Mouse (Mus musculus) midbrain, embryonic 16.5 days (tissue): ENCODE data around the gene Zfp275. TPM values are rescaled to one million over a fixed set of nuclear protein-coding genes. Genes with fewer than 3 reads are reported as not detected.
A peak's percentile ranks its signal among the peaks of the same experiment; 100 is the strongest.
"Not testable (repeated sequence)": the region's sequence is repeated elsewhere in the genome, so short reads cannot be mapped to it uniquely, and the experiment has no call there.

Experiments
- ATAC-seq: fragments of 200-750 bp; cut with Nextera tagmentation; 2 replicates; pipeline ENCODE4 v1.8.0; 2017; ENCODE audit warnings: moderate TSS enrichment
- H3K27ac ChIP-seq: fragments of 300-500 bp; sonication (generic); 2 replicates; pipeline ENCODE4 v1.5.1; 2014; ENCODE audit warnings: mild to moderate bottlenecking, low read length, mixed read lengths
- H3K27me3 ChIP-seq: fragments of 300-500 bp; sonication (generic); 2 replicates; pipeline ENCODE4 v1.6.1; 2014; ENCODE audit warnings: low read depth, low read length, mixed read lengths; ENCODE audit not compliant: control insufficient read depth, insufficient read depth
- H3K36me3 ChIP-seq: fragments of 300-500 bp; sonication (generic); 2 replicates; pipeline ENCODE4 v1.6.1; 2014; ENCODE audit warnings: mild to moderate bottlenecking, low read length, moderate library complexity, mixed read lengths; ENCODE audit not compliant: control insufficient read depth, insufficient read depth
- H3K4me1 ChIP-seq: fragments of 300-500 bp; sonication (generic); 2 replicates; pipeline ENCODE4 v1.6.1; 2014; ENCODE audit warnings: mild to moderate bottlenecking, low read length, mixed read lengths; ENCODE audit not compliant: control insufficient read depth, insufficient read depth
- H3K4me2 ChIP-seq: fragments of 300-500 bp; sonication (generic); 2 replicates; pipeline ENCODE4 v1.6.1; 2014; ENCODE audit warnings: mild to moderate bottlenecking, low read length, mixed read lengths
- H3K4me3 ChIP-seq: fragments of 300-500 bp; sonication (generic); 2 replicates; pipeline ENCODE4 v1.5.1; 2014; ENCODE audit warnings: low read depth, mild to moderate bottlenecking, low read length, moderate library complexity, mixed read lengths
- H3K9ac ChIP-seq: fragments of 300-500 bp; sonication (generic); 2 replicates; pipeline ENCODE4 v1.6.1; 2014; ENCODE audit warnings: low read depth, low read length, mixed read lengths
- H3K9me3 ChIP-seq: fragments of 300-500 bp; sonication (generic); replicated peaks from 2 replicates; pipeline ENCODE4 v1.6.1; 2014; ENCODE audit warnings: mild to moderate bottlenecking, low read length, mixed read lengths; ENCODE audit not compliant: control insufficient read depth, poor library complexity, severe bottlenecking
- WGBS: fragments of 180-500 bp; shearing (Covaris S2); extraction: QIAGEN DNeasy Blood & Tissue Kit; methylation state at CpG from one replicate; pipeline ENCODE4 v1.1.7; 2014; 5-methylcytosine and 5-hydroxymethylcytosine counted together
- polyA plus RNA-seq: library from polyadenylated mRNA; unstranded; fragments of >200 nt; fragmentation: Nextera tagmentation; extraction: Ambion mirVana; gene quantifications from 2 replicates; pipeline ENCODE4 v1.2.1, GENCODE M21; 2015

Gene Zfp275
- polyA plus RNA-seq: 10.8 and 11.0 TPM in 2 replicates

- Histone ChIP-seq H3K4me2 (peak within 1 kb of the TSS; percentile 54), H3K9ac (peak within 1 kb of the TSS; percentile 78), H3K4me3 (peak within 1 kb of the TSS; percentile 57), H3K27ac (peak within 1 kb of the TSS; percentile 80), H3K27me3 (no peaks in the 10 kb centered on the region), H3K36me3 (no peaks in the 10 kb centered on the region), H3K4me1 (peaks cover 11% of the 10 kb centered on the region), H3K9me3 (no peaks in the 10 kb centered on the region)
- 21% methylated on average over 37 of the region's 37 CpGs for WGBS
- ATAC-seq: peak; percentile 97
These were observed at the start of gene Zfp275 for GRCm38 (mm10) chrX:73342483-73342895. Gene Zfp275, plus strand, starts transcription at chrX:73342621.

- H3K4me3 ChIP-seq, H3K27me3 ChIP-seq, ATAC-seq, H3K4me2 ChIP-seq, H3K4me1 ChIP-seq, H3K27ac ChIP-seq, H3K9ac ChIP-seq, H3K36me3 ChIP-seq, H3K9me3 ChIP-seq: not testable (repeated sequence)
- 79% methylated on average over 11 of the region's 17 CpGs for WGBS
These were observed 49.5 kb upstream of the Zfp275 start, which contains the start of the genes Xlr5a and Xlr5c for GRCm38 (mm10) chrX:73292876-73293275. Gene Xlr5a, minus strand, starts transcription at chrX:73292976. Gene Xlr5c, minus strand, starts transcription at chrX:73292976.

- ATAC-seq, H3K9ac ChIP-seq, H3K36me3 ChIP-seq, H3K4me1 ChIP-seq, H3K27ac ChIP-seq, H3K27me3 ChIP-seq, H3K4me3 ChIP-seq, H3K4me2 ChIP-seq, H3K9me3 ChIP-seq: not testable (repeated sequence)
- WGBS: 77% methylated on average over 8 of the region's 10 CpGs
These were observed 46.7 kb upstream of the Zfp275 start for GRCm38 (mm10) chrX:73295745-73296144.

- WGBS: 42% methylated on average over 3 of the region's 3 CpGs
These were observed 29.9 kb upstream of the Zfp275 start for GRCm38 (mm10) chrX:73312522-73312921.

GRCm38 (mm10) chrX:73321029-73321428 is 21.4 kb upstream of the Zfp275 start:
- H3K27ac ChIP-seq: no peak overlapping the region
- no peaks in the 10 kb centered on the region for H3K9me3 ChIP-seq
- H3K4me2 ChIP-seq: no peak overlapping the region
- no peaks in the 10 kb centered on the region for H3K36me3 ChIP-seq
- H3K4me1 ChIP-seq: no peaks in the 10 kb centered on the region
- H3K4me3 ChIP-seq: no peak overlapping the region
- ATAC-seq: no peak
- 81% methylated on average over 3 of the region's 3 CpGs for WGBS
- H3K27me3 ChIP-seq: no peaks in the 10 kb centered on the region
- H3K9ac ChIP-seq: no peak overlapping the region

More at GRCm38 (mm10) chrX:73312522-73312921, 29.9 kb upstream of the Zfp275 start:
- H3K4me1 ChIP-seq: no peaks in the 10 kb centered on the region
- no peak overlapping the region for H3K4me2 ChIP-seq
- no peaks in the 10 kb centered on the region for H3K9me3 ChIP-seq
- no peak for ATAC-seq
- H3K27ac ChIP-seq: no peak overlapping the region
- H3K27me3 ChIP-seq: no peaks in the 10 kb centered on the region
- H3K9ac ChIP-seq: no peak overlapping the region
- no peaks in the 10 kb centered on the region for H3K36me3 ChIP-seq
- no peak overlapping the region for H3K4me3 ChIP-seq

GRCm38 (mm10) chrX:73327215-73327614 is 15.2 kb upstream of the Zfp275 start:
- H3K4me2 ChIP-seq: no peak overlapping the region
- no peak overlapping the region for H3K27ac ChIP-seq
- no peaks in the 10 kb centered on the region for H3K36me3 ChIP-seq
- 73% methylated on average over 2 of the region's 2 CpGs for WGBS
- H3K9me3 ChIP-seq: no peaks in the 10 kb centered on the region
- H3K4me1 ChIP-seq: no peaks in the 10 kb centered on the region
- H3K9ac ChIP-seq: no peak overlapping the region
- no peak overlapping the region for H3K4me3 ChIP-seq
- no peak for ATAC-seq
- no peaks in the 10 kb centered on the region for H3K27me3 ChIP-seq

GRCm38 (mm10) chrX:73333548-73333947 is 8.9 kb upstream of the Zfp275 start:
- H3K4me3 ChIP-seq: no peak overlapping the region
- H3K4me1 ChIP-seq: no peaks in the 10 kb centered on the region
- no peak overlapping the region for H3K27ac ChIP-seq
- no peaks in the 10 kb centered on the region for H3K27me3 ChIP-seq
- no peak overlapping the region for H3K4me2 ChIP-seq
- ATAC-seq: peak; percentile 51; the same call in 1 of the 2 replicates
- H3K9ac ChIP-seq: no peak overlapping the region
- no peaks in the 10 kb centered on the region for H3K36me3 ChIP-seq
- no peaks in the 10 kb centered on the region for H3K9me3 ChIP-seq

- Histone ChIP-seq H3K27me3 (no peaks in the 10 kb centered on the region), H3K4me3 (no peak within 1 kb of the TSS), H3K4me1 (no peaks in the 10 kb centered on the region), H3K27ac (no peak within 1 kb of the TSS), H3K4me2 (no peak within 1 kb of the TSS), H3K9ac (no peak within 1 kb of the TSS), H3K9me3 (no peaks in the 10 kb centered on the region), H3K36me3 (no peaks in the 10 kb centered on the region)
- no peak for ATAC-seq
- 88% methylated on average over 4 of the region's 4 CpGs for WGBS
These were observed 5.7 kb upstream of the Zfp275 start, which contains the start of gene Gm45015 for GRCm38 (mm10) chrX:73336740-73337139. Gene Gm45015, minus strand, starts transcription at chrX:73336840.

- ATAC-seq: no peak
- WGBS: 78% methylated on average over 1 of the region's 1 CpGs
- Histone ChIP-seq H3K4me1 (peaks cover 11% of the 10 kb centered on the region), H3K36me3 (no peaks in the 10 kb centered on the region), H3K9me3 (no peaks in the 10 kb centered on the region), H3K4me2 (no peak overlapping the region), H3K27me3 (no peaks in the 10 kb centered on the region), H3K27ac (no peak overlapping the region), H3K4me3 (no peak overlapping the region), H3K9ac (no peak overlapping the region)
These were observed 948 bp upstream of the Zfp275 start for GRCm38 (mm10) chrX:73341473-73341872.
